Mouse (Mus musculus) intestine, postnatal 0 days (tissue): ENCODE data around the gene Cir1. TPM values are rescaled to one million over a fixed set of nuclear protein-coding genes. Genes with fewer than 3 reads are reported as not detected.

Experiments used
- ATAC-seq: fragments of 200-750 bp; cut with Nextera tagmentation; 2 replicates; pipeline ENCODE4 v1.8.0; 2017; ENCODE audit warnings: mild to moderate bottlenecking, moderate TSS enrichment, moderate library complexity
- H3K27ac ChIP-seq: fragments of 300-500 bp; sonication (generic); 2 replicates; pipeline ENCODE4 v1.5.1; 2014; ENCODE audit warnings: mild to moderate bottlenecking, low read depth, low read length, moderate library complexity
- H3K27me3 ChIP-seq: fragments of 300-500 bp; sonication (generic); replicated peaks from 2 replicates; pipeline ENCODE4 v1.6.1; 2014; ENCODE audit warnings: low read length, mixed read lengths; ENCODE audit not compliant: control insufficient read depth, insufficient read depth
- H3K36me3 ChIP-seq: fragments of 300-500 bp; sonication (generic); 2 replicates; pipeline ENCODE4 v1.6.1; 2014; ENCODE audit warnings: mild to moderate bottlenecking, moderate library complexity; ENCODE audit not compliant: control insufficient read depth, insufficient read depth
- H3K4me1 ChIP-seq: fragments of 300-500 bp; sonication (generic); replicated peaks from 2 replicates; pipeline ENCODE4 v1.6.1; 2014; ENCODE audit warnings: antibody characterized with exemption, low read length, mixed read lengths; ENCODE audit not compliant: control insufficient read depth, insufficient read depth
- H3K4me2 ChIP-seq: fragments of 300-500 bp; sonication (generic); replicated peaks from 2 replicates; pipeline ENCODE4 v1.6.1; 2014; ENCODE audit warnings: low read depth, mild to moderate bottlenecking, moderate library complexity
- H3K4me3 ChIP-seq: fragments of 300-500 bp; sonication (generic); 2 replicates; pipeline ENCODE4 v1.5.1; 2014; ENCODE audit warnings: low read depth, low read length
- H3K9ac ChIP-seq: fragments of 300-500 bp; sonication (generic); 2 replicates; pipeline ENCODE4 v1.6.1; 2014; ENCODE audit warnings: mild to moderate bottlenecking, low read depth, low read length
- H3K9me3 ChIP-seq: fragments of 300-500 bp; sonication (generic); 2 replicates; pipeline ENCODE4 v1.6.1; 2016; ENCODE audit warnings: mixed run types; ENCODE audit not compliant: control insufficient read depth
- CTCF ChIP-seq: sonication (generic); IDR thresholded peaks from 2 replicates; pipeline ENCODE4 v1.5.1; 2016; ENCODE audit warnings: low read depth, mild to moderate bottlenecking, control low read depth, antibody characterized with exemption, moderate library complexity
- WGBS: fragments of 180-500 bp; shearing (Covaris S2); extraction: QIAGEN DNeasy Blood & Tissue Kit; methylation state at CpG from one replicate; pipeline ENCODE4 v1.1.7; 2014; 5-methylcytosine and 5-hydroxymethylcytosine counted together
- polyA plus RNA-seq: library from polyadenylated mRNA; unstranded; fragments of >200 nt; fragmentation: Nextera tagmentation; extraction: Ambion mirVana; gene quantifications from 2 replicates; pipeline ENCODE4 v1.2.1, GENCODE M21; 2015

Cir1 gene
- polyA plus RNA-seq, 1 experiment from 2014 or later: 17.1 TPM

GRCm38 (mm10) chr2:73313117-73313501 lies 608 bp upstream of the Cir1 start:
- Histone ChIP-seq H3K4me2 (peak overlapping the region; percentile 71), H3K9ac (no peak overlapping the region), H3K27ac (peak overlapping the region; percentile 69; the same call in 1 of the 2 replicates), H3K36me3 (peaks cover 8% of the 10 kb centered on the region), H3K4me1 (no peaks in the 10 kb centered on the region), H3K27me3 (no peaks in the 10 kb centered on the region), H3K9me3 (no peaks in the 10 kb centered on the region), H3K4me3 (peak overlapping the region; percentile 67)
- peak; percentile 58 for ATAC-seq
- 21% methylated on average over 14 of the region's 14 CpGs for WGBS
- TF ChIP-seq CTCF: no peak

GRCm38 (mm10) chr2:73306006-73306405 lies 6.5 kb downstream of the Cir1 start:
- H3K9me3 ChIP-seq: no peaks in the 10 kb centered on the region
- ATAC-seq: no peak
- peaks cover 48% of the 10 kb centered on the region for H3K36me3 ChIP-seq
- no peaks in the 10 kb centered on the region for H3K4me1 ChIP-seq
- no peaks in the 10 kb centered on the region for H3K27me3 ChIP-seq
- no peak overlapping the region for H3K4me2 ChIP-seq
- no peak overlapping the region for H3K4me3 ChIP-seq
- no peak overlapping the region for H3K9ac ChIP-seq
- 92% methylated on average over 7 of the region's 7 CpGs for WGBS
- TF ChIP-seq CTCF: no peak
- no peak overlapping the region for H3K27ac ChIP-seq

- H3K36me3 ChIP-seq: peaks cover 55% of the 10 kb centered on the region
- ATAC-seq: no peak
- TF ChIP-seq CTCF: no peak
- no peaks in the 10 kb centered on the region for H3K4me1 ChIP-seq
- H3K9ac ChIP-seq: no peak overlapping the region
- no peak overlapping the region for H3K27ac ChIP-seq
- H3K4me2 ChIP-seq: no peak overlapping the region
- H3K9me3 ChIP-seq: no peaks in the 10 kb centered on the region
- WGBS: 80% methylated on average over 5 of the region's 5 CpGs
- H3K27me3 ChIP-seq: no peaks in the 10 kb centered on the region
- H3K4me3 ChIP-seq: no peak overlapping the region
Observed at GRCm38 (mm10) chr2:73304506-73304905, 8.0 kb downstream of the Cir1 start.

GRCm38 (mm10) chr2:73302722-73303121 lies 9.8 kb downstream of the Cir1 start:
- no peak for ATAC-seq
- no peaks in the 10 kb centered on the region for H3K4me1 ChIP-seq
- H3K36me3 ChIP-seq: peaks cover 54% of the 10 kb centered on the region
- no peak overlapping the region for H3K4me3 ChIP-seq
- no peak overlapping the region for H3K27ac ChIP-seq
- 94% methylated on average over 9 of the region's 9 CpGs for WGBS
- H3K9me3 ChIP-seq: no peaks in the 10 kb centered on the region
- H3K4me2 ChIP-seq: no peak overlapping the region
- H3K9ac ChIP-seq: no peak overlapping the region
- no peak for TF ChIP-seq CTCF
- no peaks in the 10 kb centered on the region for H3K27me3 ChIP-seq

- no peak for TF ChIP-seq CTCF
- no peak overlapping the region for H3K4me2 ChIP-seq
- no peak for ATAC-seq
- H3K27me3 ChIP-seq: no peaks in the 10 kb centered on the region
- H3K27ac ChIP-seq: no peak overlapping the region
- no peak overlapping the region for H3K9ac ChIP-seq
- no peaks in the 10 kb centered on the region for H3K9me3 ChIP-seq
- no peaks in the 10 kb centered on the region for H3K4me1 ChIP-seq
- peaks cover 49% of the 10 kb centered on the region for H3K36me3 ChIP-seq
- 32% methylated on average over 1 of the region's 1 CpGs for WGBS
- no peak overlapping the region for H3K4me3 ChIP-seq
Observed at GRCm38 (mm10) chr2:73301979-73302378, 10.5 kb downstream of the Cir1 start.

- Histone ChIP-seq H3K9me3 (no peaks in the 10 kb centered on the region), H3K9ac (no peak overlapping the region), H3K27me3 (no peaks in the 10 kb centered on the region), H3K36me3 (peaks cover 49% of the 10 kb centered on the region), H3K4me3 (no peak overlapping the region), H3K4me2 (no peak overlapping the region), H3K4me1 (no peaks in the 10 kb centered on the region), H3K27ac (no peak overlapping the region)
- WGBS: 88% methylated on average over 3 of the region's 3 CpGs
- TF ChIP-seq CTCF: no peak
- no peak for ATAC-seq
Observed at GRCm38 (mm10) chr2:73298841-73299240, 13.7 kb downstream of the Cir1 start.

- H3K27ac ChIP-seq: no peak overlapping the region
- H3K36me3 ChIP-seq: peaks cover 48% of the 10 kb centered on the region
- no peak for ATAC-seq
- no peak overlapping the region for H3K9ac ChIP-seq
- TF ChIP-seq CTCF: no peak
- H3K9me3 ChIP-seq: no peaks in the 10 kb centered on the region
- WGBS: 84% methylated on average over 7 of the region's 7 CpGs
- H3K27me3 ChIP-seq: no peaks in the 10 kb centered on the region
- no peak overlapping the region for H3K4me2 ChIP-seq
- no peaks in the 10 kb centered on the region for H3K4me1 ChIP-seq
- H3K4me3 ChIP-seq: no peak overlapping the region
Observed at GRCm38 (mm10) chr2:73298154-73298553, 14.3 kb downstream of the Cir1 start.
